Mouse (Mus musculus): ENCODE data around the gene Rnf150. TPM values are rescaled to one million over a fixed set of nuclear protein-coding genes. Genes with fewer than 3 reads are reported as not detected.

Gene Rnf150
- total RNA-seq, 2 experiments from 2014 or later = 39.0 to 46.5 TPM

DNA sequence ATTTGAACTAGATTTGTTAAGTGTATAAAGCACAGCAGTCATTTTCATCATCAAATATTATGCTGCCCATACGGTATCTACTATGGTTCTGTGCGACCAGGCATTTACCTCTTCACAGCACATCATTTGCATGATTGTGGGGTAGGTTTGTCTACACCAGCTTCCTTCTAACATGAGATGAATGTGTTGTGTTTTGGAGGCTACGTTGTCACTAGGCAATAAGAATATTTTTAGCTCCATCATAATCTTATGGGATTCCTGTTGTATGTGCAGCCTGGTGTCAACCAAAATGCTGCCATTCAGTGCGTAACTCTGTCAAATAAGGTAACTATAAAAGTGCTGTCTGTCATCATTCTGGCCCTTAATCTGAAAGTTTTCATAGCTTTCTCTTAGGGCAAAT lies 24.1 kb downstream of the Rnf150 start:
- no peak for DNase-seq (ENCODE audit: extremely low spot score in 1 of 2, low spot score in 1 of 2)

DNA sequence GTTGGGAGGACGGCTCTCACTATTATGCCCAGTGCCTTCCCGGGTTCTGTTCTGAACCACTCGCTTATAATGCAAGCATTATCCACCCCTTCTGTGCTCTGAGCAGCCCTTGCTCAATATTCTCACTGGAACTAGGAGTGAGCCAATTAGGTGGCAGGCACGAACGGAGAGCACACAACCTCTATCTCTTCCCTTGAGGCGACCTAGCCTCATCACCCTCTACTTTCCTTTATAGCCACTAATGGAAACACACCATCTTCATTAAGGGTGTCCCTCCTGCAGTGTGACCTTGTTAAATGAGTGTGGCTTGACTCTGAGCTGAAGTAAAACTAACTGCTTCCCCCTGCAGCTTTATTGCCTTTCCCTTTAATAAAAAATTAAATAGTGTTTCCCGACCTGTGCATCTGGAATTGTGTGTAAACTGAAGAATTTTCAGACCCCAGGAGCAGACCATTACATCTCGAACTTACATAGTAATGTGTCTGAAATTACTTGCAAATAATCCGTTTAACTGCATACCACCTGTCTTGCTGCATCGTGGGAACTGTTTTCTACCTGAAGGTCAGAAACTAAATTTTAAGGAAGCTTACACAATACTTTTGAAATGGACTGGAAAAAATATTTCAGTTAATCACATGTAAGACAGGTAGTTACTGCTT lies 26.0 kb downstream of the Rnf150 start:
- no peak for DNase-seq (ENCODE audit: extremely low spot score in 1 of 2, low spot score in 1 of 2)

DNA sequence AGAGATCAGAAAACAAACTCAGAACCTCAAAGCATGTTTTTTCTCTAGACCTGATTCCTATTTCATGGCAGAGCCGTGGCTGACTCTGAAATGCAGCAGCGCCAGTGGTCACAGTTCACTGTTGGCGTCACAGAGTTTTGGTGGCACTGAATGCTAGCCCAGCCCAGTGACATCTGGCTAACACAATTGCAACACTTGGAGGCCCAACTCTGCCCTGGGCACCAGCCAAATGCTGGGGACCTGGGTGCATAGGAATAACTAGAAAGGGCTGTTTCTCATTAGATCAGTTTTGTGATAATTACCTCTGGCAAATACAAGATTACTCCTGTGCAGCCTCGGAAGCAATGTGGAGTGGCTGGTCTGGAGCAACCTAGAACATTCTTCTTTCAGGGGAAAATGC lies 31.9 kb downstream of the Rnf150 start:
- no peak for DNase-seq (ENCODE audit: extremely low spot score in 1 of 2, low spot score in 1 of 2)

DNA sequence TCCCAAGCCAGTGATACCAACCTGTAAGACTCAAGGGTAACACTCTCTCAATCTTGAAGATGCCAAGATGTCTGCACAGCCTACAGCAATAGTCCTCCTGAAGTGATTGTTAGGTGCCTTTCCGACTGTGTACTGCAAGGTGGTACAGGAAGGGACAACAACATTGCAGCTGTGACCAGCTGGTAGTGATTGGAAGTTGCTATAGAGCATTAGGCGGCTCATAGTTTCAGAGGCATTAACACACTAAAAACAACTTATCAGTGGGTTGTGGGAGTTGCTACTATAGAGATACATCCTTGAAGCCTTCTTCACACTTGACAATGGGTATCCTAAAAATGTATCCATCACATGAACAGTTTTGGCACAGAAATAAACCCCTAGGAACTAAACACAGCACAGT lies 33.6 kb downstream of the Rnf150 start:
- no peak for DNase-seq (ENCODE audit: extremely low spot score in 1 of 2, low spot score in 1 of 2)

DNA sequence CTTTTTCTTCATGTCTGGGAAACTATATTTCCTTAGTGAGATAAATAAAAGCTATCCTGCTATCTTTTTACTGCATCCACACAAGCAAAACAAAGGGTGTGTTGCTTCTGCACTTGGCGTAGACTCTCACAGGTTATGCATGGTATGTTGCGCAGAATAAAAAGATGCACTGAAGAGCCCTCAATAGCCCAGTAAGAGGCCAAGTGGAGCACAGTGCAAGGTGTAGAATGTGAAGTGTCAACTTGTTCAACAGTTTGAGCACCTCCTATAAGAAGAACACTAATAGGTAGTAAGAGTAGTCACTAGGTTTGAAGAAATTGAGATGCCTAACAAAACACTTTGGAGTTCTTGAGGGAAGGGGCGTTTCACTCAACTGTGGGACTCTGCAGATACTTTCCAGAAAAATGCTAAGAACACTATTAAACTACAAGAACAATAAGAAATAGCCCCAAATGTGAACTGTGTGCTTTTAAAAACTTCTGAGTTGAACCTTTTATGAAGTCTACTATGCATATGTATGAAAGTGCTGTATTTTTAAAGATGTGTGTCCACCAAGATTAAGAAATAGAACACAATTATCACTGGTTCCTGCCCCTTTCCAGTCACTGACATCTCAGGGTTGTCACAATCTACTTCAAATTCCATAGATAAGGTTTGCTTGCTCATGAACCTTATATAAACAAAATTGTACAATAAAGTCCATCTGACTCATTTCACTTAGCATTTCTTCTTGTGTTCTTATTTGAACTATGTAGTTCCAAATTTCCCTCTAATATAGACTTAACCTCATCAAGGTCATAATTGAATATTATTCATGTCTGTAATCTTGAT lies 34.7 kb downstream of the Rnf150 start:
- DNase-seq (ENCODE audit: extremely low spot score in 1 of 2, low spot score in 1 of 2) = no peak

DNA sequence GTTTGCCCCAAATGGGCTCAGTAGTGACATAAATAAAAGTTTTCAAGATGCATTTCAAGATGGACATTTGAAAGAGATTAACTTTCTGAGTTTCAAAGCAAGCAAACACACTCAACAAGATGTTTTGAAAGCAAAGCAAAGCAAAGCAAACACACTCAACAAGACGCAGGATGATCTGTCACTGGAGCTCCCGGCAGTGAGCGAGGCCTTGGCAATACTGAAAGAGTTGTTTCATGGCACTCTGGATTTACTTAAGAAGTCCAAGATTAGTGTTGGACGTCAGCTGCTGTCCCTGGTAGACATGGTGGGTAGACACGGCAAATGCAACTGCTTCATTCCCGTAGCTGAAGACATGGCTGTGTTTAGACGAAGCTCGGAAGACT lies 35.3 kb downstream of the Rnf150 start:
- DNase-seq (ENCODE audit: extremely low spot score in 1 of 2, low spot score in 1 of 2) = no peak

DNA sequence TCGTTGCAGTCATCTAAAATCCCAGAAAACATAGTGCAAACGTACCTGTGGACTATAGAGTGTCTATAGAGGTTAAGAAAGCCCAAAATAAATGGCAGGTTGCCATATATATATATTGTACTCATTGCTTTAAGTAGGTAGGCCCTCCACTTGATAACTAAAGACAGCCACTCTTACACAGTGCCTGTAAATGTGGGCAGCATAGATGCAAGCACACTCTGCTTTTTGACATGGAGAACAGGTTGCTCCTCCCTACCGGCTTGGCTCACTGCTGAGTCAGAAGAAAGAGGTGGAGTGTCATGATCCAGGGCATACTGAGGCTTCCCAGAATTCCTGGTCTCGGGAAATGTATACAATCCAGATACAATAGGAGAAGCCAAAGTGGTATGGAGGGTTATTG lies 37.8 kb downstream of the Rnf150 start:
- DNase-seq (ENCODE audit: extremely low spot score in 1 of 2, low spot score in 1 of 2) = no peak

DNA sequence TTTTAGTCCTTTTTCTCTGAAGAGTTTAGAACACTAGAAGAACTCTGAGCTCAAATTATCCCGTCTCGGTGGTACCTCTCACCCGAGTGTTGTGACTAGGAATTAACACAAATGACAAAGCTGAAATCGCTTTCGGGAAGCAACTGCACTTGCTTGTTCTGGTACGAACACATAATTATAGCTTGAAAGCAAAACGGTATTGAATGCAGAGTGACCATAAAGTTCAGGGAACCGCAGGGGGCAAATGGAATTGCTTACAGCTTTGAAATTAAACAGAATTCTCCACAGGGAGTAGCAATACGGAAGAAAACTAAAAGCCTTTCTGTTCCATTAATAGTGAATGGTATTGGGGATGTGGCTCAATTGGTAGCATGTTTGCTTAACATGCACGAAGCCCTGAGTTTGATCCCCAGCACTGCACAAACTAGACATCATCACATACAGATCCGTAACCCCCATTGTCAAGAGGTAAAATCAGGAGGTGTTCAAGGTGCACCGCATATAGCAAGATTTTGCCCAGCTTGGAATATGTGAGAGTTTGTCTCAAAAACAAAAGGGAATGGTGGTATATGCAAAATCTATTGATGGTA lies 38.5 kb downstream of the Rnf150 start:
- no peak for DNase-seq (ENCODE audit: extremely low spot score in 1 of 2, low spot score in 1 of 2)

DNA sequence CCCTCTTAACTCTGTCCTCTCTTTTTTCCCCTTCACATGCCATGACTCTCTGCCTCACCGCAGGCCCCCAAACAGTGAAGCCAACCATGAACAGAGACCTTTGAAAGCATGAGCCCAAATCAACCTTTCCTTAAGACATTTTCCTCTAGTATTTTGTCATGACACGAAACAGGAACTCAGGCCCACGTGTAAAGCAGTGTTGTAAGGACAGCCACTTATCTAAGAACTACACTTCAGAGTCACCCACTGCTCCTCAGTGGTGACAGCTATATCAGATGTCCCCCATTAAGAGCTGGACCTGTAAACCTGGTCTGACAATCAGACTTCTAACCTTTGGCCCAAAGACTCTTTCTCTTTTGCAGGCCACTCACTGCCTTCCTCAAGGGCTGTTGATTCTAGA lies 40.3 kb downstream of the Rnf150 start:
- DNase-seq (ENCODE audit: extremely low spot score in 1 of 2, low spot score in 1 of 2) = no peak

DNA sequence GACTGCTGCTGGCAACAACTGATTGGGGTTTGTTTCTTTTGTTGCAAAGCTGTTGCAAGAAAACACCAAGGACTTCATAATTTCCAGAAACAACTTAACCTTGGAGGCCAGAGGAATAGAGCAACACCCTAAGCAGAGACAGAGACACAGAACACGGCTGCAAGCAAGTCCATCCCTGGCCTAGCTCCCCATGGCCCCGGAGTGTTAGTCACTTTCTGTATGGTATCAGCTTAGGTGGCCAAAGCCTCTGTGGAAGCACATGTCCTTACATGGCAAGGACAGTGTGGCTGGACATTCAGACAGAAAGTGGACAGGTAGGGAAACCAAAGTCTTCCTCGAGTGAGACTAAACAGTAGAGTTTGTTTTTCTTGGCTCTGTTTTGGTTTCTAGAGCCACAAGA lies 44.1 kb downstream of the Rnf150 start:
- no peak for DNase-seq (ENCODE audit: extremely low spot score in 1 of 2, low spot score in 1 of 2)

DNA sequence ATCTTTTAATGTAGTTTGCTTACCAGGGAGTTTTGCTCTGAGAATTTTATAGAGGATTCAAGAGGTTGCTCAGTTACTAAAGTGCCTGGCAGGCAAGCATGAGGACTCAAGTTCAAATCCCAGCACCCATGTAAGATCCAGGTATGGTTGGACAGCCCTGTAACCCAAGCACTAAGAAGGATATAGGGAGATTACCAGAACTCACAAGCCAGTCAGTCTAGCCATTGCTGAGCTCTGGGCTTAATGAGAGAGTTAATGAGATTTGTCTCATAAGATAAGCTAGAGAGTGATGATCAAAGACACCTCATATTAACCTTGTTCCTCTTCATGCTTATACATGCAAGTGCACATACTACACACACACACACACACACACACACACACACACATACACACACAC lies 48.3 kb downstream of the Rnf150 start:
- no peak for DNase-seq (ENCODE audit: extremely low spot score in 1 of 2, low spot score in 1 of 2)

DNA sequence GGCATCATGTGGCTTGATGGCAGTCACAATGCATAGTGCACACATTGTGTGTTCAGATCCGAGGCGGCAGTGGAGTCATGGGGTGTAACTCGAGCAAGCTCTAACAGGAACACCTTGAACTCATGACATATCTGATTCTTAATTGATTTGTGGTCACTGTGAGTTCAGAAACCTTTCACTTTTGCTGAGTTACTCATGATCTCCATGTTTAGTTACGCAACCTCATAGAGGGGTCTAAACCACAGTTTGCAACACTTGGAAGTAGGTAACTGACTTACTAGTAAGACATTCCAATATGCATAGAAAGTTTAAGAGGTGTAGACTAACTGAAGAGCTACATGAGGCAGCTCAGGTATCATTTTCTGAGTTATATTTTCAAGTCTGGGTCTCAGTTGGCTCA lies 49.1 kb downstream of the Rnf150 start:
- no peak for DNase-seq (ENCODE audit: extremely low spot score in 1 of 2, low spot score in 1 of 2)

DNA sequence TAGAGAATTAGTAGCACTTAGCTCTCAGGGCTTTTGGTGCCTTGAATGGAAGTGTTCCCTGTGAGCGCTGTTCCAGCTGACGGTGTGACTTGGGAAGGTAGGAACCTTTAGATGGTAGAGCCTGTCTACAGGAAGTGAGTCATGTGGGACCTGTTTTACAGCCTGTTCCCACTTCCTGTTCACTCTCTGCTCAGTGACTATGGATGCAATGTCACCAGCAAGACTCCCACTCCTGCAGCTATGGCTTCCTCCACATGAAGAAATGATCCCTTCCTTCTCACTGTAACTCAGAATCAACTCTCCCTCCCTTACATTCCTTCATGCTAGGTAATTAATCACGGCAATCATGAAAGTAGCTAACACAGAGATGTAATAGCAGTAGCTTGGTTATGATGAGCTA lies 51.4 kb downstream of the Rnf150 start:
- no peak for DNase-seq (ENCODE audit: extremely low spot score in 1 of 2, low spot score in 1 of 2)

DNA sequence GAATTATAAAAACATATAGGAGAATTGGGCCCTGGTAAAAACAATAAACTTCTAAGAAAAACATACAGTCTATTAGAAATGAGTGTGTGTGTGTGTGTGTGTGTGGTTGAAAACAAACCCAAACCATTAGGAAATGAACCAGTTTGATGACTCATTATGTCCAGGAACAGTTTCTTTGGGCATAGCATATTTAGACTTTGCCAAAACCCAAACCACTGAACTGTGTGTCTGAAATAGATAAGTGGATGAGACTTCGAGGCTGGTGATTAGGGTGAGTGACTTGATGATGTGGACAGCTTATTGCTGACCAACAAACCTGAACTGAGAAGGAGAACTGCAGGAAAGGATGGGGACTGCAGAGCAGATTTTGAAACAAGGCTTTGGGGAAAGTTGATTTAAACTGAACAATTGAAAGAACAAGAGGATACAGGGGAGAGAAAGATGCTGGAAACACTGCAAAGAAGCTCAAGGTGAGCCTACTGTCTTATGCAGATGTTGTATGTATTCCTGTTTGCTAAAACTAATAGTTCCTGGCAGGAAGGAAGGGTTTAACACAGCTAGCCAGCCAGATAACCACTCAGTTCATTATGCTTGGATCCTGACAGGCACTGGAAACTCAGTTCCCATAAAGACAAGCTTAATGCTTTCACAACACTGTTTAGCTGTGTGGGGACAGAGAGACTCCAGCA lies 53.8 kb downstream of the Rnf150 start:
- DNase-seq (ENCODE audit: extremely low spot score in 1 of 2, low spot score in 1 of 2) = no peak

DNA sequence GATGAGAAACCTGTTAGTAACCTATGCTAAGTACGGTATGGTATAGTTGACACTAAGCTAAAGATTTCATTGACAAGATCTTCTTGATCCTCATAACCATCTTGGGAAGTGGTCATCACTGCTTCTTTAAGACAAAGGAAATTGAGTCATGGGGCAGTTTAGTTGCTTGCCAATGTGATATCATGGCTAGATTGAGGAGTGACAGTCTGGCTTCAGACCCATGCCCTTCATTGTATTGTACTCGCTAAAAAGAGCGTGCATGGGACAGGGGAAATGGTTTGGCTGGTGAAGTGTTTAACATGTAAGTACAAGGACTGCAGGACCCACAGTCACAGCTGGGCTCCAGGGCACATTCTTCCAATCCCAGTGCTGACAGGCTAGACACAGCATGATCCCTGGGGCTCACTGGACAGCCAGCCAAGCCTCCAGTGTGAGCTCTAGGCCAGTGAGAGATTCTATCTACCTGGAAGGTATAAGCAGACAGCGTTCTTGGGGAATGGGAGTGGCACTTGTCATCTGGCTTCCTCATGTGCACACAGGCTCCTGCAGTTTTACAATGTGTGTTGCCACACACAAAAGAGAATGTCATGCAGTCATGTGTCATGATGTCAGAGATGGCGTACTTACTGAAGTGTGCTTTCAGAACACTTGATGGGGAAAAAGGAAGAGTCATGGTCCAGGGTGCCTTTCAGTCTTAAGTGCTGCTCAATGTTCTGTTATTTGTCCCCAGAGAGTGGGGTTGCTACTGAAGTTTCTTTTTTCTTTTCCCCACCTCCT lies 54.6 kb downstream of the Rnf150 start:
- DNase-seq (ENCODE audit: extremely low spot score in 1 of 2, low spot score in 1 of 2) = no peak

DNA sequence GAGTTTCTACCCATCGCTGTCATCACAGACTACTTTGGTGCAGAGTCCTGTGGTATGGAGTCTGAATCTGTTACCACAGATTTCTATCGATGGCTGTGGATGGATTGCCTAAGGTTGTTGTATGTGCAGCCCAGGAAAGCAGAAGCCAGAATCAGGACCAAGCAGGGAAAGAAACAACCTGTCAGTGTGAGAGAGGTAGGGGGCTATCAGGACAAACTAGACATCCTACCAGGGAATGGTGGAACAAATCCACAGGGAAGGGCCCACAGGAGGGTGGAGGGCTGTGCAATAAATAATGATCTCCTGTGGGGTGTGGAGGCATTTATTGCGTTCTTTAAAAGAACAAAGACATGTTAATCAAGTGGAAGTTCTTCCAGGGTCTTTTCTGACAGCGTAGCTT lies 56.5 kb downstream of the Rnf150 start:
- DNase-seq (ENCODE audit: extremely low spot score in 1 of 2, low spot score in 1 of 2) = no peak

DNA sequence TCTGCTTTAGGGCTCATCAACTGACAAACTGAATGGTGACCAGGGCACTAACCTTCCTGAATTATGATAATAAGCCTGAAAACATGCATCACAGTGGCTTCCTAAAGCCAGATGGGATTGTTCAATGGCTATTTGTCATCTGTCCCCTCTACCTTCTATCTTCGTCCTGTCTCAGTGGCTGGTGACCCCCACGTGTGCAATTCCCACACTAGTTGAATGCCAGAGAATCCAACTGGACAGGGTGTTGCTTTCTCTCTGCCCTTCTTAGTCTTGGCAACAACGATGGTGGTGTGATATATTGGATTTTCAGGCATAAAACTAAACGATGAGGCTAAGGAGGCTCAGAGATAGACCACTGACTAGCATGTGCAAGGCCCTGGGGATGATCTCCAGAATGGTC lies 57.0 kb downstream of the Rnf150 start:
- DNase-seq (ENCODE audit: extremely low spot score in 1 of 2, low spot score in 1 of 2) = no peak

DNA sequence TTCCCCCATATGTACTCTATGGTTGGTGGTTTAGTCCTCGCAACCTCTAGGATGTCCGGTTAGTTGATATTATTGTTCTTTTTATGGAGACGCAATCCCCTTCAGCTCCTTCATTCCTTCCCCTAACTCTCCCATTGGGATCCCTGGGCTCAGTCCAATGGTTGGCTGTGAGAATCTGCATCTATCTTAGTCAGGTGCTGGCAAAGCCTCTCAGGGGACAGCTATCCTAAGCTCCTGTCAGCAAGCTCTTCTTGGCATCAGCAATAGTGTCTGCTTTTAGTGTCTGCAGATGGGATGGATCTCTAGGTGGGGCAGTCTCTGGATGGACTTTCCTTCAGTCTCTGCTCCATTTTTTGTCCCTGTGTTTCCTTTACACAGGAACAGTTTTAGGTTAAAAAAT lies 62.1 kb downstream of the Rnf150 start:
- DNase-seq (ENCODE audit: extremely low spot score in 1 of 2, low spot score in 1 of 2) = no peak

DNA sequence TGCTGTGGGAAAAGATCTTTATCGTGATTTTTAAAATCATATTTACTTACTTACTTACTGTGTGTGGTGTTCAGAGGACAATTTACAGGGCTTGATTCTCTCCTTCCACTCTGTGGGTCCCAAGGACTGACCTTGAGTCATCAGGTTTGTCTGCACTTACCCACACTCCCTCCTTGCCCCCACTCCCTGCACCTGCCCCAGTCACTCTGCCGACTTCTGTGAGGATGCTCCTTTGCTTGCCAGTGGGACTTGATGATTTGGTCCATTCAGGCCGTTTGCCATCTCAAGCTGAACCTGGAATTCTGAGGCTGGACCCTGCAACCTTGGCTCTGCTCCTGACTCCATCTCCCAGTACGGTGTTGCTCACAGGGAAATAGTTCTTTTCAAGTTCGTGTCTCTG lies 63.4 kb downstream of the Rnf150 start:
- DNase-seq (ENCODE audit: extremely low spot score in 1 of 2, low spot score in 1 of 2) = no peak

DNA sequence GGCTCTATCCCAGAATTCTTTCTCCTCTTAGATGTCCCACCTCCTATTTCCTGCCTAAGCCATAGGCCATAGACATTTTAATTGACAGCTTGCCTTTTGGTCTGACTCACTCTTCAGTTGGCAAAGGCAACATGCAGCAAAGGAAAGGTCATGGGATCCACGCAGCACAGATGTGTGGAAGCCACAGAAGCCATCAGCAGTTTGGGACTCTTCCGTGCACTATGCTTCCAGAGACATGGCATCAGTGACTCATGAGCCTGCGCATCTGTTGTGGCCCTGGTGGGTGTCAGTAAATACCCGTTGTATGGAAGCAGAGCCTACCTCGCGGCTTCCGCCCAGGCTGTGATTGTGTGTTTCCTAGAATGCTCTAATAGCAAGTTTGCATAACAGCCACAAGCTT lies 68.4 kb downstream of the Rnf150 start:
- no peak for DNase-seq (ENCODE audit: extremely low spot score in 1 of 2, low spot score in 1 of 2)

DNA sequence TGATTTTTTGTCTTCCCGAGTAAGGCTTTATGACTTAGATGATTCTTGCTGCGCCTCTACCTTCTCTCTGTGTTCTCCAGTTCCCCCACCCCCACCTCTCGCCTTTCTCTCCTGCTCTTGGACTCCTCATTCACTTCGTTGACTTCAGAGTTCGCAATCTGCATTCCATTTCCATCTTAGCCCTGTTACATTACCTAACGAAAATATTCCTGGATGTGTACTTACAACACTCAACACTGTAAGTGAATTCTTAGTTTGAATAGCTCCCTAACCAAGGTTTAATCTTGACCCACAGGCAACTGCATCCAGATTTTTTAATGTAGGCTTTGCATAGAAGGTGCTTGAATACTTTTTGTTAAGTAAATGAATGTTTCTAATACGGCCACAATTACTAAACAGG lies 73.0 kb downstream of the Rnf150 start:
- no peak for DNase-seq (ENCODE audit: extremely low spot score in 1 of 2, low spot score in 1 of 2)

Data from layer of hippocampus, postnatal 25 days (tissue).